Mouse (Mus musculus) forebrain, embryonic 14.5 days (tissue): ENCODE measurements around the gene Col4a3. TPM values are rescaled to one million over a fixed set of nuclear protein-coding genes. Genes with fewer than 3 reads are reported as not detected.

Experiments used
- ATAC-seq: fragments of 200-750 bp; cut with Nextera tagmentation; 2 replicates; pipeline ENCODE4 v1.8.0; 2017; ENCODE audit warnings: mild to moderate bottlenecking, moderate library complexity
- DNase-seq: peaks from one replicate; pipeline ENCODE4 v3.0.0-alpha.2; 2015; ENCODE audit warnings: low spot score
- H3K27ac ChIP-seq: fragments of 300-500 bp; sonication (generic); 2 replicates; pipeline ENCODE4 v1.5.1; 2014; ENCODE audit warnings: low read depth, mild to moderate bottlenecking, control low read depth, low read length, moderate library complexity
- H3K27me3 ChIP-seq: fragments of 300-500 bp; sonication (generic); replicated peaks from 2 replicates; pipeline ENCODE4 v1.6.1; 2014; ENCODE audit warnings: low read length, control low read depth, mixed read lengths; ENCODE audit not compliant: control insufficient read depth, insufficient read depth
- H3K36me3 ChIP-seq: fragments of 300-500 bp; sonication (generic); 2 replicates; pipeline ENCODE4 v1.6.1; 2014; ENCODE audit warnings: low read length, control low read depth; ENCODE audit not compliant: control insufficient read depth, insufficient read depth
- H3K4me1 ChIP-seq: fragments of 300-500 bp; sonication (generic); 2 replicates; pipeline ENCODE4 v1.6.1; 2014; ENCODE audit warnings: antibody characterized with exemption, low read length, control low read depth; ENCODE audit not compliant: control insufficient read depth, insufficient read depth
- H3K4me2 ChIP-seq: fragments of 300-500 bp; sonication (generic); 2 replicates; pipeline ENCODE4 v1.6.1; 2014; ENCODE audit warnings: mild to moderate bottlenecking, control low read depth, low read length
- H3K4me3 ChIP-seq: fragments of 300-500 bp; sonication (generic); 2 replicates; pipeline ENCODE4 v1.5.1; 2014; ENCODE audit warnings: low read depth, low read length, control low read depth
- H3K9ac ChIP-seq: fragments of 300-500 bp; sonication (generic); 2 replicates; pipeline ENCODE4 v1.6.1; 2014; ENCODE audit warnings: mild to moderate bottlenecking, low read length, control low read depth, moderate library complexity
- H3K9me3 ChIP-seq: fragments of 300-500 bp; sonication (generic); replicated peaks from 2 replicates; pipeline ENCODE4 v1.6.1; 2016; ENCODE audit warnings: low read length, control low read depth, mixed read lengths; ENCODE audit not compliant: control insufficient read depth
- WGBS: fragments of 180-500 bp; shearing (Covaris S2); extraction: QIAGEN DNeasy Blood & Tissue Kit; methylation state at CpG from one replicate; pipeline ENCODE4 v1.1.7; 2014; 5-methylcytosine and 5-hydroxymethylcytosine counted together
- polyA plus RNA-seq: library from polyadenylated mRNA; unstranded; fragments of >200 nt; fragmentation: Nextera tagmentation; extraction: Ambion mirVana; gene quantifications from 2 replicates; pipeline ENCODE4 v1.2.1, GENCODE M21; 2014

Col4a3 gene
- polyA plus RNA-seq = 0.16 and 0.23 TPM in 2 replicates

DNA sequence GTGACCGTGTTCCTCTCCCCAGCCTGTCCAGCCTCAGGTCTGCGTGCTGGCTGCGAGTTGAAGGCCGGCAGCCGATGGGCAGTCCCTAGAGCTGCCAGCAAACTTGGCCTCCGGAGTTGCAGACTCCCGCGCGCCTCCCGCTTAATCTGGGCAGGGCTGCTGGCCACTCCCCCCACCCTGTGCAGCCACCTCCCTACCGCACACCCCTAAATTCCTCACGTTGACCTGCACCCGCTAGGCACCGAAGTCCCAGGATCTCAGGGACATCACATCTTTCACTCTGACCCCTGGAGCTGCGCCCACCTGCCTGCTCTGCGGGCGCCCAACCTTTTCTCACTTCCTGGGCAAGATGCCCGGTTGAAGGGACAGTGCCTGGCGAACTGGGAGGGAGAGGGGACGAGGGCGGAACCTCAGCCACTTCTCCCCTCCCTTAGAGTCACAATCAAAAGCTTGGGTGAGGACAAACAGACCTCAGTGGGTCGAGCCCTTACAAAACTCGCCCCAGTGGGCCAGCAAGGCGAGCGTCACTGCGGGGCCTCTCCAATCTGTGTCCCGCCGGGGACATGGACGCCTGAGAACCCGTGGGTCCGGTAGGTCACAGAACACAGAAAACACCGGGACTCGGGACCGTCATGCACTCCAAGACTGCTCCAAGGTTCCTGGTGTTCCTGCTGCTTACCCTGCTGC is at the start of gene Col4a3, which contains the start of gene Col4a4:
TSS of gene Col4a3 (plus strand) at position 209 of the 687 bp plus-strand sequence.
TSS of gene Col4a4 (minus strand) at position 137 of the 687 bp plus-strand sequence.
- ATAC-seq (peak; percentile 52), DNase-seq (peak; percentile 22)
- H3K27me3 ChIP-seq = 0 out of 2 replicates have a peak, but pooled peaks cover 4% of the 10 kb centered on the region
- peak within 1 kb of the TSS; percentile 53 for H3K9ac ChIP-seq
- H3K27ac ChIP-seq = no peak within 1 kb of the TSS
- H3K4me1 ChIP-seq = peaks cover 8% of the 10 kb centered on the region
- H3K36me3 ChIP-seq = no peaks in the 10 kb centered on the region
- 6% methylated on average over 34 of the region's 34 CpGs for WGBS
- peak within 1 kb of the TSS; percentile 59 for H3K4me2 ChIP-seq
- peak within 1 kb of the TSS; percentile 26 for H3K4me3 ChIP-seq
- no peaks in the 10 kb centered on the region for H3K9me3 ChIP-seq

DNA sequence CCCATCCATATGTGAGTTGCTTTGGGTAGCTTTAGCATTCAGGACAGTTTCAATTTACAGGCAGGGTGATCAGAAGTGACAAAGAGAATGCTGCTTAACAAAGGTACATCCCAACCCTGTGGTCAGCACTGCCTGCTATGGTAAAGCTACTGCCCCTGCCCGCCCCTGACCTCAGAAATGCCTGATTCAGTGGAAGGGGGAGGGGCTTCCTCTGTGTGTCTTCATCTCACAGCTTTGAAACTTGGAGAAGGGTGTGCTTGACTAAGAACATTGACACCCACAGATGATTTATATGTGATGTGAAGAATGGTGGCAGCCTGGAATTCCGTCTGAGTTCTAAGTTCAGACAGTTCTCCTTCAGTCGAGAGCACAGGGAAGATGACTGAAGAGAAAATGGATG is 48.9 kb upstream of the Col4a3 start:
- no peak for ATAC-seq

DNA sequence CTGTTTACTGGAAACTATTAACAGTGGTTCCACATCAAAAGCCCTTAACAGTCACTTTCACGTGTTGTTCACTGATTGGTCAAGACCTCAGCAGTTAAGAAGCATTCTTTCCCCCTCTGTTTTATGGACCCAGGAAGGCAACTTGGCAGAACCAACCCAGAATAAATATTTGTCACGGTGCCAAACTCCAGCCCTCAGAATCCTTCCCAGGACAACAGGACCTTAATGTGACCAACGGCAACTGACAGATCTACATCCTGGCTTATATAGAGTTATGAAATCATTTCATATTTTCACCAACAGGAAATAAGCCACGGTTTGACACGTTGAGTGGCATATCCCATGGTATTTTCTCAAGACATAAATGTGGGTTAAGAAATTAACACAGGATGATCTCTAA is 46.7 kb upstream of the Col4a3 start:
- Histone ChIP-seq H3K4me1 (peaks cover 18% of the 10 kb centered on the region; the same call in 1 of the 2 replicates), H3K27me3 (no peaks in the 10 kb centered on the region), H3K9me3 (no peaks in the 10 kb centered on the region), H3K9ac (no peak overlapping the region), H3K4me2 (no peak overlapping the region), H3K36me3 (no peaks in the 10 kb centered on the region), H3K27ac (no peak overlapping the region), H3K4me3 (no peak overlapping the region)
- 86% methylated on average over 5 of the region's 5 CpGs for WGBS
- ATAC-seq (no peak), DNase-seq (no peak)

More for the DNA sequence above, 48.9 kb upstream of the Col4a3 start:
- Histone ChIP-seq H3K9me3 (no peaks in the 10 kb centered on the region), H3K27ac (no peak overlapping the region), H3K4me1 (peaks cover 6% of the 10 kb centered on the region; the same call in 1 of the 2 replicates), H3K4me3 (no peak overlapping the region), H3K27me3 (no peaks in the 10 kb centered on the region), H3K4me2 (no peak overlapping the region), H3K36me3 (no peaks in the 10 kb centered on the region), H3K9ac (no peak overlapping the region)
- 82% methylated on average over 3 of the region's 3 CpGs for WGBS
- no peak for DNase-seq

DNA sequence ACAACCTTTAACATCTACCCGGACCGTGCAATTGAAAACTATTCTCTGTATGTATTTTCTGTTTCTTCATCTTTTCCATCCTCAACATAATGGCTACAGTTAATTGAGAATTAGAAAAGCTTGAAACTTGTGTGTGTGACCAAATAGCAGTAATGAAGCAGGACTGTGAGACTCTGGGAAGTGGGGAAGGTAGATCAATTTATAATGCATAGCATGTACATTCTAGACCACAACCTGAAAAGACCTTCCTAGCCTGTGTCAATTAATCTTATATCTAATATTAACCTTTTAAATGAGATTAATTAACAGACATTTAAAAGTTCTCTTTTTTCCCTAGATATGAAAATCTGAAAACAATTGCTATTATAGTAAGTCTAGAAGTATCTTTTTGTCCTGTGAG is 42.8 kb upstream of the Col4a3 start:
- no peak overlapping the region for H3K9ac ChIP-seq
- H3K9me3 ChIP-seq = no peaks in the 10 kb centered on the region
- H3K4me1 ChIP-seq = peaks cover 14% of the 10 kb centered on the region; the same call in 1 of the 2 replicates
- H3K4me2 ChIP-seq = no peak overlapping the region
- H3K36me3 ChIP-seq = no peaks in the 10 kb centered on the region
- DNase-seq (no peak), ATAC-seq (peak; percentile 61)
- 38% methylated on average over 2 of the region's 2 CpGs for WGBS
- no peaks in the 10 kb centered on the region for H3K27me3 ChIP-seq
- H3K4me3 ChIP-seq = no peak overlapping the region
- H3K27ac ChIP-seq = peak overlapping the region; percentile 24; the same call in 1 of the 2 replicates

DNA sequence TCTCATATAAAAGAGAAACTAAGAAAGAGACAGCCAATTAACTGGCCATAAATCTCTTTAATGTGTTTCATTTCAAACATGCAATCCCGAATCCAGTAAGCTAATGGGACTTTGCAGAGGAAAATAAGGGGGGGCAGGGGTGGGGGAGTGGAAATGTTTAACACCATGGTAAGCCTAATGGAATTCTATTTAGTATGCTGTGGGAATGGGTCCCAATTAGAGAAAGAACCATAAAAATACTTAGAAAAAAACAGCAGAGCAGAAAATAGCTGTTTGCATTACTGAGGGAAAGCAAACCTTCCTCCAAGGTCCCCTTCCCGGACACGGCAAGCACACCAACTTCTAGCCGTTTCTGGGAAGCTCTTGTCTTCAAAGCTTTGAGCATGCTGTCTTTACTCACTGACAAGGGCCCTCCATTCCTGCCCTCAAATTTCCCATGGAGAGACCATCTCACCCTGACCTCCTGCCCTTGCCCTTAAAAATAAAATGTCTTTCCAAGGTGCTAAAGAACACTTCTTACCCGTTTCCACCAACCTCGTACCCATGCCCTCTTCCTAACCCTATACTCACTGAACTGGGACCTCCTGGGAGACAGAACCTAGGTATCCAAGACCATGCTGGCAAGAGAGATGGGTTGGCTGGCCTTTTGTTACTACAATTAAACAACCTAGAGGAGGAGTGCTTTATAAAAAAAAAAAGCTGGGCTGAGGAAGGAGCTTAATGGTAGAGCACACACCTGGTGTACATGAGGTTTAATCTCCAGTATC is 42.1 kb upstream of the Col4a3 start:
- no peaks in the 10 kb centered on the region for H3K27me3 ChIP-seq
- WGBS = 31% methylated on average over 6 of the region's 6 CpGs
- DNase-seq (peak; percentile 69), ATAC-seq (peak; percentile 85)
- peak overlapping the region; percentile 35; the same call in 1 of the 2 replicates for H3K27ac ChIP-seq
- H3K4me2 ChIP-seq = no peak overlapping the region
- H3K9me3 ChIP-seq = no peaks in the 10 kb centered on the region
- no peaks in the 10 kb centered on the region for H3K36me3 ChIP-seq
- H3K9ac ChIP-seq = no peak overlapping the region
- H3K4me3 ChIP-seq = no peak overlapping the region
- peaks cover 14% of the 10 kb centered on the region; the same call in 1 of the 2 replicates for H3K4me1 ChIP-seq

DNA sequence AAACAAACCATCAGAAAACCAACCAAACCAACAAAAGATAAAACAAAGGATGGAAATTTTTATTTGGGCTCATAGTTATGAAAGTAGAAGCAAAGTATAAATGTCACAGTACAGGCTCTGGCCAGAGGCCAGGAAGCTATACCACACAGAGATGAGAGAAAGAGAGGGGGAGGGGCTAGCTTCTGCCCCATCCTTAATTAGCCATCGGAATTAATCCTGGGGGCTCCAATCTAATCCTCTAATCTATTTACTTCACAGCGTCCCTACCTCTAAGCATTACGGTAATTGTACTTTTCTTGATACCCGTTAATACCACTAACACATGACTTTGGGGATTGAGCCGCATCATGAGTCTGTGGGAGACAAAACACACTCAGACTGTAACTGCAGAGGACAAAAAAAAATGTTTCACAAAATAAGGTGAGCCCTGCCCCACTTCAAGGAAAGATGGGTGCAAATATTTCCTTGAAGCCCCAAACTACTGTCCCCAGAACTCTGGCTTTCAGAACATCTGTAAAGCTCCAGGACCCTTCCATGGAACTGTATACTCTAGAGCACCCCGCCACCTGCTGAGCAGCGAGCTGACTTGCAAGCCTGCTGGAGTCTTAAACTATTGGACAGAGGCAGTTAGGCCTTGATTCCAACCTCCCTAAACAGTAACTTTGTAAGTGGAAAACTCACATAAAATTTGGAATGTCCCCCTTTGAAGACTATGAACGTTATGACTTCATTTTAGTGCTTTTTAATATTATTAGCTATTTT is 41.3 kb upstream of the Col4a3 start:
- Histone ChIP-seq H3K9me3 (no peaks in the 10 kb centered on the region), H3K36me3 (no peaks in the 10 kb centered on the region), H3K4me2 (no peak overlapping the region), H3K4me1 (peaks cover 14% of the 10 kb centered on the region; the same call in 1 of the 2 replicates), H3K27me3 (no peaks in the 10 kb centered on the region), H3K27ac (no peak overlapping the region; the same call in 1 of the 2 replicates), H3K9ac (no peak overlapping the region), H3K4me3 (no peak overlapping the region)
- 42% methylated on average over 8 of the region's 8 CpGs for WGBS
- peak; percentile 21 for DNase-seq
- no peak for ATAC-seq

DNA sequence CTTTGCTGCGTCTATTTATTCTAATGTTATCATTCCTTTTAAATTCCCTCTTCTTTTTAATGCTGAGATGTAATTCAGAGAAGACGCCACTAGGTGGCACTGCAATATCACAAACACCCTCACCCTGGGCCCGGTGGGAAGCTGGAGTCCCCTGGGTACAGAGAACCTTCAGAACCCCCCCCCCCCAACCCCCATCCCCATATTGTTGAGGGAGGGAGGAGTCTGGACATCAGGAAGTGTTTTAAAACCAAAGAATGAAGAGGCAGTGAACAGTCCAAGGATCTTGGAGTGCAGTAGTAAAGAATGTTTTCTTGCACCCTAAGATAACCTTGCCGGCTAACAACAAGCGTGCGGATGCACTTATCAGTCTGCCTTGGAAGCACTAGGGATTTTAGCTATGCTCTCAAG is 32.3 kb upstream of the Col4a3 start:
- H3K4me2 ChIP-seq = no peak overlapping the region
- H3K4me1 ChIP-seq = no peaks in the 10 kb centered on the region
- no peak overlapping the region for H3K4me3 ChIP-seq
- H3K36me3 ChIP-seq = no peaks in the 10 kb centered on the region
- 45% methylated on average over 6 of the region's 6 CpGs for WGBS
- no peak overlapping the region for H3K9ac ChIP-seq
- H3K9me3 ChIP-seq = no peaks in the 10 kb centered on the region
- ATAC-seq = peak; percentile 92
- no peaks in the 10 kb centered on the region for H3K27me3 ChIP-seq
- no peak overlapping the region for H3K27ac ChIP-seq
- DNase-seq = peak; percentile 58

DNA sequence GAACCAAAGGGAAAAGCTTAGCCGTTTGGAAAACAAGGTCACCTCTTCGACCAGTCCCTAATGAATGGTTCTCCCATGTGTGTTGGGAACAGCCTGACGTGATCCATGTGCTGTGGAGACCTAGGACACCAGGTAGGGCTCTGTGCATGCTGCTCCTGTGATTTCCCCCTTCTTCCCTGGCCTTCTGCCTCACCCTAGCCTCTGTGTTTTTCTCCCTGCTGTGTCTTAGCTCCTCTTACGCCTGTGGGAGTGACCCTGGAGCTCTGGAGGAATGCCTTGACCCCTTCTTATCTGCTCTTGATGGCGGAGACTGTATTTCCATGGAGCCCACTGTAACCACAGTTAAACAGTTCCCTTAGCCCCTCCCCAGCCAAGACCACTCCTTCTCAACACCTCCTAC is 31.8 kb upstream of the Col4a3 start:
- 85% methylated on average over 5 of the region's 5 CpGs for WGBS
- Histone ChIP-seq H3K36me3 (no peaks in the 10 kb centered on the region), H3K4me1 (no peaks in the 10 kb centered on the region), H3K9ac (no peak overlapping the region), H3K9me3 (no peaks in the 10 kb centered on the region), H3K27me3 (no peaks in the 10 kb centered on the region), H3K27ac (no peak overlapping the region), H3K4me3 (no peak overlapping the region), H3K4me2 (no peak overlapping the region)
- DNase-seq (no peak), ATAC-seq (no peak; the same call in 1 of the 2 replicates)
